Mouse (Mus musculus) ovary, postnatal 10 days (tissue): ENCODE measurements around the gene Tnni2.

Experiments used
- DNase-seq: peaks from one replicate; pipeline ENCODE4 v3.0.0; 2022; ENCODE audit warnings: low spot score

Tnni2 gene

DNA sequence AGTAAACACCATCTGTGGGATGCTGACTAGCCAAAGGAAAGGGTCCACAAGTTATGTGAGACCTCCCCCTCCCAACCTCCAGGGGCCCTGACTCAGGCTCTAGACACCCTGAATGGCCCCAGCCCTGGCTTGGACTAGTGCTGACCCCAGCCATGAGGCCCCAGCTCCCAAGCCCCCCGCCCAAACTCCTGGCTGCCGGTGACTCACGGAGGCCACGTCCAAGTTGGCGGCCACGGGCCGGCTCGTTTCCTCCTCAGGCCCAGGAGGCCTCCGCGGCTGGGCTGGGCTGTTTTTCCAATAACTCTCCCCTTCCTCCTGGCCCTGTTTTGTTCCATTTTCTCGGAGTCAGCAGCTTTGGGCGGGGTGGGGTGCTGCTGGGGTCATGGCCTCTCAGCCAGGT, 43.2 kb downstream of the Tnni2 start:
- DNase-seq: no peak

DNA sequence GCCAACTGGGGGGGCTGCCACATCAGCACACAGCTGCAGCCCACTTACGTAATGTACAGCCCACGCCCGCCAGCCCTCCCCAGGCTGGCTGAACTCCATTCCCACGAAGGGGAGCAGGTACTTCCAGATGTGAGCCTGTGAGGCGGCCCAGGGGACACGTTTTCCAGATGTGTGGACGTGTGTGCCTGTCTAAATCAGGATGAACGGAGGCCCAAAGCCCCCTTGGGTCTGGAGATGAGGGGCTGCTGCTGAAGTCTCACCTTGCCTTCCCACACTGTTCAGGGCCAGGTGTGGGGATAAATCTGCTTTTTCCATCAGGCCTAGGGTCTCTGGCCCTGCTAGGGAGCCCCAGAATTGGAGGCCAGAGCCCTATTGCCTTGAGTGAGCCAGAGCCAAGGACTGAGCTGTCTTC, 45.1 kb downstream of the Tnni2 start:
- no peak for DNase-seq

DNA sequence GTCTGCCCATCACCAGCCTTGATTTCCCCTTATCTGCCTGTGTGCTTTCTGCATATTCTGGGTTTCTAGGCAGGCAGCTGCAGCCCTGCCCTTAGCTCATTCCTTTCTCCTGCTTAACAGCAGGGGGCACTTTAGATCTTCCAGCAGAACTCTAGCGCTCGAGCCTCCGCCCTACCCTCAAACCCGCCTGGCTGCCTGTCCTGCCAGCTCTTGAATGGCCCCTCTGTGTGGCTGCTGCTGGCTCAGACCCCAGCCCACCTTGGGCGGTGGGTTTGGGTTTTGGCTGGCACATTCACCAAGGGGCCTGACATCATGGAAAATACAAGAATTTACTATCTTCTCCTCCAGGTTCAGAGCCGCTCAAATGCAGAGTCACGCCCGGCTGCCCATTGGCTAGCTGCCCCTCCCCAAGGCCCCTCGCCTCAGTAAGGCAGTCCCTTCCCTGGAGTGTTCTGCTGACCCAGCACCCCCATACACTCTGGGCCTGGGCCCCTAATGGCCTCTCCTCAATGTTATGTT, 45.8 kb downstream of the Tnni2 start:
- DNase-seq: no peak

DNA sequence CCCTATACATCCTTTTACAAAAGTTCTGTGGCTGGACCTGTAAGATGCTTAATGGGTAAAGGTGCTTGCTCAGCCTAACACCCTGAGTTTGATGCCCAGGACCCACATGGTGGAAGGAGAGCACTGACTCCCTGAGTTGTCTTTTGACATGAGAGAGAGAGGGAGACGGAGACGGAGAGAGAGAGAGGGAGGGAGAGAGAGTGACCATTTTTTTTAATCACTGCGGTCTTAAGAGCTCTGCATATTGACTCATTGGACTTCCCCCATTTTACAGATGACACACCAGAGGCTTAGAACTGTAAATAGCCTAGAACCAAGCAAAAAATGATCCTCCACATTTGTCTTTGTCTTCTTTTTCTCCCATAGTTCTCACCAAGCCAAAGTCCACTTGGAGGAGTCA, 46.4 kb downstream of the Tnni2 start:
- no peak for DNase-seq

- no peak for DNase-seq
These were observed 51.9 kb downstream of the Tnni2 start for GRCm38 (mm10) chr7:142493535-142493934.
